Mouse (Mus musculus) hindbrain, embryonic 12.5 days (tissue): Measurements from ENCODE around the gene Piwil4. TPM values are rescaled to one million over a fixed set of nuclear protein-coding genes. Genes with fewer than 3 reads are reported as not detected.

Experiments used
- ATAC-seq: fragments of 200-750 bp; cut with Nextera tagmentation; 2 replicates; pipeline ENCODE4 v1.8.0; 2017; ENCODE audit warnings: moderate TSS enrichment; ENCODE audit not compliant: low FRiP score
- H3K27ac ChIP-seq: fragments of 300-500 bp; sonication (generic); 2 replicates; pipeline ENCODE4 v1.5.1; 2016; ENCODE audit warnings: mild to moderate bottlenecking
- H3K27me3 ChIP-seq: fragments of 300-500 bp; sonication (generic); 2 replicates; pipeline ENCODE4 v1.6.1; 2016; ENCODE audit warnings: mild to moderate bottlenecking
- H3K36me3 ChIP-seq: fragments of 300-500 bp; sonication (generic); 2 replicates; pipeline ENCODE4 v1.6.1; 2016; ENCODE audit warnings: mild to moderate bottlenecking
- H3K4me1 ChIP-seq: fragments of 300-500 bp; sonication (generic); 2 replicates; pipeline ENCODE4 v1.6.1; 2016
- H3K4me2 ChIP-seq: fragments of 300-500 bp; sonication (generic); replicated peaks from 2 replicates; pipeline ENCODE4 v1.6.1; 2016; ENCODE audit warnings: mild to moderate bottlenecking
- H3K4me3 ChIP-seq: fragments of 300-500 bp; sonication (generic); 2 replicates; pipeline ENCODE4 v1.5.1; 2016; ENCODE audit warnings: mild to moderate bottlenecking
- H3K9ac ChIP-seq: fragments of 300-500 bp; sonication (generic); 2 replicates; pipeline ENCODE4 v1.6.1; 2016; ENCODE audit warnings: mild to moderate bottlenecking, moderate library complexity
- H3K9me3 ChIP-seq: fragments of 300-500 bp; sonication (generic); replicated peaks from 2 replicates; pipeline ENCODE4 v1.6.1; 2016; ENCODE audit warnings: mild to moderate bottlenecking
- WGBS: fragments of 180-500 bp; shearing (Covaris S2); methylation state at CpG from one replicate; pipeline ENCODE4 v1.1.7; 2016; 5-methylcytosine and 5-hydroxymethylcytosine counted together
- polyA plus RNA-seq: library from polyadenylated mRNA; unstranded; fragments of >200 nt; fragmentation: Nextera tagmentation; extraction: Ambion mirVana; gene quantifications from 2 replicates; pipeline ENCODE4 v1.2.1, GENCODE M21; 2016

The Piwil4 gene
- polyA plus RNA-seq, result 0.17 and 0.39 TPM in 2 replicates

DNA sequence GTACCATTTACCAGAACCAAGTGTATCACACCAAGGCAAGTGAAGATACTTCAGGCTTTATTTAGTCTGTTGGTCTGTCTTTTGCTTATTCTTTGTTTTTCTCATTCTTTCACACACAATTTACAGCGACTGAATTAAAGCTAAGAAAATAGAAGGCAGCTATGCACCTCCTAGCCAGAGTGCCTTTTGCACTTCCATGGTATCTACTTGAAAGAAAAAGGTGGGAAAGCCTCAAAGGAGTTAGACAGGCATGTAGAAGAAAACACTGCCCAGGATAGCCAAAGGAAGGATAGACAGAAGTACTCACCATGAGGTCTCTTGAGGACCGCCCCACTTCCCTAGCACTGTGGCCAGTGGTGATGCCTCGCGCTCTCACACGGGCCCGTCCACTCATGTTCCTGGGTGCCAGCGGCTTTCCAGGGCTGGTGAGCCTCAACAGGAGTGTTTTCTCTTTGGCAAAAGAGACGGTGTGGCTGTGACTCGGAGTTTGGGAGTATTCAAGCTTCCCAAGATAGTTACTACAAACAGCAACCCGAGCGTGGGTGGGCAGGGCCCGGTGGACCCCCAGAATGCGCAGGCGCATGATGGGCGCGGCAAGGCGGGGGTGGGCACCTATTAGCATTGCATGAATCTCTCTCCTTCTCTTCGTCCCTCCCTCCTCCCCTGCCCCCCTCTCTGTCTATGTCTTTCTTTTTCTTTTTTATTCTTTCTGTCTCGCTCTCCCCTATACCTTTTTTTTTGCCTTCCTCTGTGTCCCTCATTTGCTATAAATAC, at the start of gene Piwil4:
Gene Piwil4 (minus strand): TSS at position 583 of the 774 bp plus-strand sequence.
- H3K4me2 ChIP-seq, result no peak within 1 kb of the TSS
- 87% methylated on average over 19 of the region's 19 CpGs for WGBS

DNA sequence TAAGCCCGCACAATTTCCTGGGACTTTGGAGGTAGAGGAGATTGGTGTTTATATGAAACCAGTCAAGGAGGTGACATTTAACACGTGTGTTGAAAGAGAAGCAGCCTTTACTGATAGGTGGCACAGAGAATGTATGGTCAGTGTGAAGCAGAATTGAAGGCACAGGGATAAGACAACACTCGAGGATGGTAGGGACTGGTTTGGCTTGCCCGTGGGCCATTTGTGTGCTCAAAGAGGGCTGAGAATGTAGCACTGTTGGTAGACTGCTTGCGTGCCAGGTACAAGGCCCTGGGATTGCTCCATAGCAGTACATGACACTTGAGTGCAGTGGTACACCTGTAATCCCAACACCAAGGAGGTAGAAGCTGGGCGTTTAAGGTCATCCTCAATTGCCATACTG, 46.8 kb upstream of the Piwil4 start:
- H3K4me1 ChIP-seq, result peaks cover 9% of the 10 kb centered on the region
- no peak overlapping the region for H3K9ac ChIP-seq
- peaks cover 18% of the 10 kb centered on the region for H3K36me3 ChIP-seq
- no peaks in the 10 kb centered on the region for H3K9me3 ChIP-seq
- 90% methylated on average over 6 of the region's 6 CpGs for WGBS
- ATAC-seq, result no peak
- no peak overlapping the region for H3K4me2 ChIP-seq
- no peak overlapping the region for H3K27ac ChIP-seq
- H3K4me3 ChIP-seq, result no peak overlapping the region
- H3K27me3 ChIP-seq, result no peaks in the 10 kb centered on the region

More for the DNA sequence above, at the start of gene Piwil4:
- H3K4me1 ChIP-seq, result no peaks in the 10 kb centered on the region
- H3K27me3 ChIP-seq, result no peaks in the 10 kb centered on the region
- H3K27ac ChIP-seq, result no peak within 1 kb of the TSS
- no peaks in the 10 kb centered on the region for H3K36me3 ChIP-seq
- H3K9me3 ChIP-seq, result no peaks in the 10 kb centered on the region
- no peak within 1 kb of the TSS for H3K9ac ChIP-seq
- no peak within 1 kb of the TSS for H3K4me3 ChIP-seq
- no peak for ATAC-seq

DNA sequence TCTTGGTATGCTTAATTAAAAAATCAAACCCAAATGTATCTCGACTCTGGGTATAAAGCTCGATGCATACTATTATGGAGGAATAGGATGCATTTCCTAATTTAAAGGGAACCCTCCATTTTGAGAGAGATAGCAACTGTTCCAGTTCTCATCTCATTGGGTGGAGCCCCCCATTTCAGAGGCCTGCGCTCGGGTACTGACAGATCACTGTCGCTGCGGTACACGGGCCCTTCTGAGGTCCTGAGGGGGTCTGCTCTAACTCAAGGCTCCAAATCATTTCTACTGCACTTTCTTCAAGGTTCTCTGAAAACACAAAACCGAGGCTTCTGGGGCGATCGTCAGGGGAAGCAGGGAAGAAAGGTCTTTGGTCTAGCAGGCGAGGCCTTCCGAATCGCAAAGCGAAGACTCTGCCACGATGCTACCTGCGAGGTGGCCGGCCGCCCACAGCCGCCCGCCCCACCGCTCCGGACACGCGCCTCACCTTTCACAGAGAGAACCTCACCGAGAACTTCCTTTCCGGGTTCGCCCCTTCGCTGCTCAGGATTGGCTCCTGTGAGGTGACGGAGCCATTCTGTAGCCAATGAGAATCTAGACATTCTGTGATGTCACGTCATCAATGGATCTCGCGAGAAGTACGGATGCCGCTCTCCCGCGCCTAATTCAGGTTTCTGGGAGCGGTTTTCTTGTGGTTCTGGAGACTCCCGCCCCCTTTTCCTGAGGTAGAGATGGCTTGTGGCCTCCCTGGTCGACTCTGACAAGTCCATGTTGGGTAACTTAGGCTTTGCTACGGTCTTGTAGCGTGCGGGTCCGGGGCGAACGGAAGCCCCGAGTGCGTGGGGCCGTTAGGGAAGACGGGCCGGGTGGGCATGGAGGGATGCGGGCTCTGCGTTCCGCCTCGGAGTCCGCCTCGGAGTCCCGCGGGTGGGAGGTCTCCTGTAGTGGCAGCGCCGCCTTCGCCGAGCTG, 43.8 kb upstream of the Piwil4 start, which contains the start of the genes Mre11a and Ankrd49:
Gene Mre11a (plus strand): TSS at position 616 of the 964 bp plus-strand sequence.
Gene Ankrd49 (minus strand): TSS at position 818 of the 964 bp plus-strand sequence.
- Histone ChIP-seq H3K4me1 (peaks cover 9% of the 10 kb centered on the region), H3K4me3 (peak within 1 kb of the TSS; percentile 67), H3K9ac (peak within 1 kb of the TSS; percentile 79), H3K4me2 (peak within 1 kb of the TSS; percentile 76), H3K9me3 (no peaks in the 10 kb centered on the region), H3K27me3 (no peaks in the 10 kb centered on the region), H3K36me3 (peaks cover 34% of the 10 kb centered on the region), H3K27ac (peak within 1 kb of the TSS; percentile 92)
- ATAC-seq, result peak; percentile 100
- under 1% methylated on average over 62 of the region's 62 CpGs for WGBS

DNA sequence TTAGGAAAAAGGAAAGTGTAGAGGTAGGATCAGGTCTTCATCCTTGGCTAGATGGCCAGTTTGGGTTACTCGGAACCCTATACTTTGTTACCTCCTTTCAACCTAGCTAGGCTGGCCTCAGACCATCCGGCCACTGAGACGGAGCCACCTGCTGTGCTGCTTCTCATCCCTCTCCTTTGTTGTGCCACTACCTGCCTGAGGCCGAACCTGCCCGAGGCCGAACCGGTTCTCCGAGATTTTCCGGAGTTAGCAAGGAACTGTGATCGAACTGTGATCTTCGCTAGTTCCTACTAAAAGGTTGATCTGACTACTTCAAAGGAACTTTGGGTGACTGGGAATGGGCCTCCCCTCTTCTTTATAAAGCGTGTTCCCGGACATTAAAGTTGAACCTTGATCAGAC, 37.8 kb upstream of the Piwil4 start:
- H3K4me3 ChIP-seq, result no peak overlapping the region
- no peaks in the 10 kb centered on the region for H3K27me3 ChIP-seq
- ATAC-seq, result no peak
- H3K9ac ChIP-seq, result no peak overlapping the region
- no peaks in the 10 kb centered on the region for H3K9me3 ChIP-seq
- no peak overlapping the region for H3K27ac ChIP-seq
- no peaks in the 10 kb centered on the region for H3K4me1 ChIP-seq
- H3K4me2 ChIP-seq, result no peak overlapping the region
- 47% methylated on average over 13 of the region's 13 CpGs for WGBS
- H3K36me3 ChIP-seq, result peaks cover 24% of the 10 kb centered on the region

DNA sequence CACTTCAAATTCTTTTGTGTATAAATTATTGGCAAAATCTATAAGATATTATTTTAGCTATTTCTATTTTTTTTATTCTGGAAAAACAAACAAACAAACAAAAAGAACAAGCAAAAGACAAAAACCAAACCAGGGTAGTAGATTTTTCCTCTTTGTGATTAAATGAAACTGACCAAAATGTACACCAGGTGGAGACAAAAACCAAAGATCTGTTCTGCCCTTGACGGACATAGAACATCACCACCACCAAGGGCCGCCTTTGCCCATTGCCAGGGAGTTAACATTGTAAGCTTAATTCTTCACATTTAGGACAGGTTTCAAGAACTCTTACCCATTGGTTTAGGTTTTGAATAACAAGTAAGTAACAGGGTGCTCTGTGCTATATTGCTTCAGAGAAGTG, 33.3 kb upstream of the Piwil4 start:
- H3K4me3 ChIP-seq, result no peak overlapping the region
- no peak overlapping the region for H3K4me2 ChIP-seq
- no peak for ATAC-seq
- peaks cover 10% of the 10 kb centered on the region; the same call in 1 of the 2 replicates for H3K27me3 ChIP-seq
- H3K27ac ChIP-seq, result no peak overlapping the region
- H3K9ac ChIP-seq, result no peak overlapping the region
- H3K9me3 ChIP-seq, result no peaks in the 10 kb centered on the region
- H3K4me1 ChIP-seq, result peaks cover 5% of the 10 kb centered on the region
- 51% methylated on average over 2 of the region's 2 CpGs for WGBS
- no peaks in the 10 kb centered on the region for H3K36me3 ChIP-seq

DNA sequence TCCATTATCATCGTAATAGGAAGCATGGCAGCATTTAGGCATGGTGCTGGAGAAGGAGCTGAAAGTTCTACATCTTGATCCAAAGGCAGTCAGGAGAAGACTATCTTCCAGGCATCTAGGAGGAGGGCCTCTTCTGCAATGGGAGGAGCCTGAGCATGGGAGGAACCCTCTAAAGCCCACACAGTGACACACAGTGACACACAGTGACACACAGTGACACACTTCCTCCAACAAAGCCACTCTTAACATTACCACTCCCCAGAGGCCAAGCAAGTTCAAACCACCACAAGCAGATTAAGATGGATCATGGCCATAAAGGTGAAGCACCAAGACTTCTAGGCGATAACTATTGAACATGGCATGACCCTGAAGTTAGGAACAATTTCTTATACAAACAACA, 31.5 kb upstream of the Piwil4 start:
- H3K27ac ChIP-seq, result no peak overlapping the region
- H3K27me3 ChIP-seq, result peaks cover 13% of the 10 kb centered on the region; the same call in 1 of the 2 replicates
- ATAC-seq, result no peak
- H3K4me2 ChIP-seq, result no peak overlapping the region
- no peak overlapping the region for H3K9ac ChIP-seq
- no peak overlapping the region for H3K4me3 ChIP-seq
- 93% methylated on average over 2 of the region's 2 CpGs for WGBS
- H3K9me3 ChIP-seq, result no peaks in the 10 kb centered on the region
- H3K4me1 ChIP-seq, result peaks cover 7% of the 10 kb centered on the region
- H3K36me3 ChIP-seq, result no peaks in the 10 kb centered on the region

DNA sequence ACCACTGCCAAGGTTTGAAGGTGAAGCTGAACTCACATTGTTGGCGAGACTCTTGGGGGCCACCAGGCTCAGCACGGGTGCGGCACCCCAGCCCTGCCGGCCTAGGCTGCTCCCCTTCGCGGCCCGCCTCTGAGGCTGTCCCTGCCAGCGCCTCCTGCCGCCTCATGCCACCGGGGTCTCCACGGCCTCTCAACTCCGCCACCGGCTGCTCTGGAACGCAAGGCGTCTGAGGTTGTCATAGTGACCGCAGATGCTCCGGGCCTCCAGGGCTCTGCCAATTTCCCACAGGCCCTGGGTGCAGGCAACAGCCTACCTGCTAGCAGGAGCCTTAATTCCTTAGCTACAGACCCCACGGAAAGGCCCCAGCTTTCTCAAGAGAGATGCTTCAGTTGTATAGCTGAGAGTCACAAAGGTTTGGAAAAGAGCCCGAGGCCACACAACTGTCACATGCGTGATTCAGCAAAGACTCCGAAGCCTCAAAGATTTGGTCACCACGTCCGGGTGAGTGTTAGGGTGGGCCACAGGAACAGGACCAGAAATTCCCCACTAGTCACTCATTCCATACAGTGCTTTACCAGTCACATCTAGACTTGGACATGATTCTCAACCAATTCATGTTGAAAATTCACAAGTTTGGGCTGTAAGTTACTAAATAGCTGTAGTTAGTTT, 30.4 kb upstream of the Piwil4 start, which contains the start of gene 1700012B09Rik:
Gene 1700012B09Rik (minus strand): TSS at position 228 of the 669 bp plus-strand sequence.
- Histone ChIP-seq H3K9me3 (no peaks in the 10 kb centered on the region), H3K4me1 (peaks cover 7% of the 10 kb centered on the region), H3K4me3 (no peak within 1 kb of the TSS), H3K9ac (0 out of 2 replicates have a peak within 1 kb of the TSS, but pooled peaks have one; percentile 18), H3K27me3 (peaks cover 13% of the 10 kb centered on the region; the same call in 1 of the 2 replicates), H3K36me3 (no peaks in the 10 kb centered on the region), H3K27ac (no peak within 1 kb of the TSS), H3K4me2 (peak within 1 kb of the TSS; percentile 37; the same call in 1 of the 2 replicates)
- peak; percentile 58 for ATAC-seq
- 20% methylated on average over 23 of the region's 23 CpGs for WGBS

DNA sequence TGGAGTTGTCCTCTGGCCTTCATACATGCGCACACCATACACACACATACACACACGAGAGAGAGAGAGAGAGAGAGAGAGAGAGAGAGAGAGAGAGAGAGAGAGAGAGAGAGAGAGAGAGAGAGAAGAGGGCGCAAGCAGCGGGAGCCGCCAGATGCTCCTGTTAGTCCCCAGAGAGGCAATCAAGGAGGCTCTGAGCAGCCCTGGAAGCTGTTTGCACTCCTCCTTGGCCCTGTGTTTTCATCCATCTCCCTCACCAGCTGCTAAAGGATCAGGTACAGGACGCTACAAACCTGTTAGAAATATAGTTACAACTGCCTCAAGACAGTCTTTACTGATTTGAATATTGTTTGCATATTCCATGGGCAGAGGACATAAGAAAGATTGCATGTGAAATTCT, 29.3 kb upstream of the Piwil4 start:
- no peak overlapping the region for H3K9ac ChIP-seq
- H3K27me3 ChIP-seq, result peaks cover 13% of the 10 kb centered on the region; the same call in 1 of the 2 replicates
- WGBS, result 46% methylated on average over 5 of the region's 6 CpGs
- H3K36me3 ChIP-seq, result no peaks in the 10 kb centered on the region
- H3K4me2 ChIP-seq, result no peak overlapping the region
- H3K27ac ChIP-seq, result no peak overlapping the region
- no peak for ATAC-seq
- H3K4me1 ChIP-seq, result peaks cover 7% of the 10 kb centered on the region
- H3K9me3 ChIP-seq, result no peaks in the 10 kb centered on the region
- no peak overlapping the region for H3K4me3 ChIP-seq

DNA sequence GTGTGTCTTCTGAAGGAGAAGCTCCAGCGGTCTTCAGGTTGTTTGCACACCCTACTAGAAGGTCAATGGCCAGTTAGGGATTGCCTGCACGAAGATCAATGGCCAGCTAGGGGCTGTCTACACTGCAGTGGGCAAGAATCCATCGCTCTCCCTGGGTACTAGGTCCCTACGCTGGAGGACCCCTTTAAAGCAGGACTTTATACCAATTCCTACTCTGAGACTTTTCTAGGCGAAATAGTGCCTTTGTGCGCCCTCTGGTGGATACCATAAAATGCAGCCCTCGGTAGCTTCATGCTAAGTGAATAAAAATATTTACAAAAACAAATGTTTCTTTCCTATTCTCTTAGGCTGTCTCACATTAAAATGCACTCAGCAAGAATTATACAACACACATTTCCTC, 24.2 kb upstream of the Piwil4 start:
- H3K4me3 ChIP-seq, result no peak overlapping the region
- 0 out of 2 replicates have a peak, but pooled peaks have one; percentile 40 for ATAC-seq
- no peaks in the 10 kb centered on the region for H3K36me3 ChIP-seq
- H3K27me3 ChIP-seq, result 0 out of 2 replicates have a peak, but pooled peaks cover 4% of the 10 kb centered on the region
- no peaks in the 10 kb centered on the region for H3K9me3 ChIP-seq
- H3K4me2 ChIP-seq, result no peak overlapping the region
- WGBS, result 27% methylated on average over 7 of the region's 7 CpGs
- no peak overlapping the region for H3K9ac ChIP-seq
- H3K27ac ChIP-seq, result no peak overlapping the region
- peaks cover 2% of the 10 kb centered on the region; the same call in 1 of the 2 replicates for H3K4me1 ChIP-seq

DNA sequence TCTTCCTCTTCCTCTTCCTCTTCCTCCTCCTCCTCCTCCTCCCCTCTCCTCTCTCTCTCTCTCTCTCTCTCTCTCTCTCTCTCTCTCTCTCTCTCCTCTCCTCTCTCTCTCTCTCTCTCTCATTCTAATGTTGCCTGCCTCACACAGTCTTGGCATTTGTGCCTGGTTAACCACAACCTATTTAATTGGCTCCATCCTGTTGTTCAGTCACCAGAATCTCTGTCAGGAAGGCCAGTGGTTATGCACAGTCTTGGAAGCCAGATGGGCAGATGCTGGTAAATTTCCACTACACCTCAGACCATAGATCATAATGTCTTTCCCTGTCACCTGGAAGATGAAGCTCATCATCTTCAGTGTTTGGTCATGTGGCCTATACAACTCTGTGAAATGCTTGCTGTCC, 18.7 kb upstream of the Piwil4 start:
- Histone ChIP-seq H3K36me3 (no peaks in the 10 kb centered on the region), H3K9ac (no peak overlapping the region), H3K4me1 (no peaks in the 10 kb centered on the region), H3K4me2 (no peak overlapping the region), H3K27me3 (no peaks in the 10 kb centered on the region), H3K27ac (no peak overlapping the region), H3K4me3 (no peak overlapping the region), H3K9me3 (no peaks in the 10 kb centered on the region)
- ATAC-seq, result no peak

DNA sequence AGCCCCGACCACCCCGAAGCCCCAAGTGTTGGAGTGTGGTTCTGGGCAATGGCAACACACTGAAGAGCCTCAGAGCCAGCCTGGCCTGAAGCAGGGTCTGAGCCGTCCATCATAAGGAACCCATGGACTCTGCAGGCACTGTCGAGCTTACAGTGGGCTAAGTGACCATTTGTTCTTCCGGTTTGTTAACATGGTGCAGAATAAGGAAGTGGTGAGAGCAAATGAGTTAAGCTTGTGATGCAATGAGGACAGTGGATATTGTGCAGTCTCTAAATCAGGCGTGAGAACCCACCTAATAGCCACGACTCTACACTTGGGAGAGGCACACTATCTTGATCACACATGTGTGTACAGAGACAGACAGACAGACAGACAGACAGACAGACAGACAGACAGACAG, 18.1 kb upstream of the Piwil4 start:
- H3K27me3 ChIP-seq, result no peaks in the 10 kb centered on the region
- H3K27ac ChIP-seq, result no peak overlapping the region
- H3K36me3 ChIP-seq, result no peaks in the 10 kb centered on the region
- no peaks in the 10 kb centered on the region for H3K4me1 ChIP-seq
- ATAC-seq, result no peak
- H3K4me2 ChIP-seq, result no peak overlapping the region
- H3K9ac ChIP-seq, result no peak overlapping the region
- 80% methylated on average over 7 of the region's 7 CpGs for WGBS
- H3K4me3 ChIP-seq, result no peak overlapping the region
- H3K9me3 ChIP-seq, result no peaks in the 10 kb centered on the region
